27 mouse cellular contexts compared by ENCODE assay signal in genomic region chr10:107659141-107659540, GRCm38 (mm10).
"Had no signal": no experiment of that assay in that cellular context is flagged by ENCODE, and none has a peak within 500 bp of the region (broad histone marks: within the 10 kb centered on the region; RNA-seq: fewer than 3 reads in every experiment).

No protein-coding gene starts in this region.

- H3K27me3 ChIP-seq: heart, embryonic 12.5 days; hindbrain, embryonic 12.5 days; intestine, embryonic 15.5 days; limb, embryonic 13.5 days; limb, embryonic 15.5 days; liver, embryonic 12.5 days had no signal

- ATAC-seq: hindbrain, embryonic 16.5 days; inflammation-experienced regulatory T-cells, adult 6 months; intestine, embryonic 15.5 days; intestine, postnatal 0 days; liver, embryonic 12.5 days had no signal

- H3K4me2 ChIP-seq: heart, embryonic 12.5 days; hindbrain, embryonic 12.5 days; hindbrain, embryonic 14.5 days; intestine, embryonic 15.5 days; limb, embryonic 13.5 days; limb, embryonic 15.5 days; liver, embryonic 12.5 days had no signal

- H3K27ac ChIP-seq: gastrocnemius, adult 2 months; heart, embryonic 10.5 days; hindbrain, embryonic 10.5 days; hindbrain, embryonic 12.5 days; hindbrain, embryonic 14.5 days; intestine, embryonic 15.5 days; layer of hippocampus, adult 2 months; limb, embryonic 13.5 days; limb, embryonic 15.5 days; liver, embryonic 12.5 days; liver, embryonic 14.5 days had no signal

- H3K9ac ChIP-seq: heart, embryonic 12.5 days; hindbrain, embryonic 12.5 days; hindbrain, embryonic 14.5 days; intestine, embryonic 15.5 days; limb, embryonic 13.5 days; limb, embryonic 15.5 days; liver, embryonic 12.5 days; liver, embryonic 14.5 days had no signal

- DNase-seq: gastrocnemius, adult 2 months; gastrocnemius, postnatal 10 days; gastrocnemius, postnatal 25 days; heart, adult 18-20 months; heart, postnatal 10 days; heart, postnatal 4 days; kidney, adult 18-20 months; kidney, adult 8-10 months; kidney, postnatal 10 days; kidney, postnatal 25 days; kidney, postnatal 4 days; layer of hippocampus, postnatal 36 days; left cerebral cortex, postnatal 4 days had no signal

- H3K9me3 ChIP-seq: heart, embryonic 10.5 days; heart, embryonic 12.5 days; hindbrain, embryonic 10.5 days; hindbrain, embryonic 12.5 days; intestine, embryonic 15.5 days; limb, embryonic 13.5 days; limb, embryonic 15.5 days; liver, embryonic 12.5 days had no signal

- H3K36me3 ChIP-seq: heart, embryonic 10.5 days; heart, embryonic 12.5 days; hindbrain, embryonic 10.5 days; hindbrain, embryonic 12.5 days; intestine, embryonic 15.5 days; limb, embryonic 13.5 days; limb, embryonic 15.5 days; liver, embryonic 12.5 days had no signal

- H3K4me1 ChIP-seq: heart, embryonic 10.5 days; heart, embryonic 12.5 days; hindbrain, embryonic 10.5 days; hindbrain, embryonic 12.5 days; intestine, embryonic 15.5 days; limb, embryonic 13.5 days; limb, embryonic 15.5 days; liver, embryonic 12.5 days had no signal

- H3K4me3 ChIP-seq: gastrocnemius, adult 2 months; heart, embryonic 10.5 days; heart, embryonic 12.5 days; hindbrain, embryonic 10.5 days; hindbrain, embryonic 12.5 days; intestine, embryonic 15.5 days; layer of hippocampus, adult 2 months; limb, embryonic 13.5 days; limb, embryonic 15.5 days; liver, embryonic 12.5 days had no signal
